Mouse (Mus musculus) thymus, postnatal 10 days (tissue): ENCODE measurements around the gene Lypd6b.

Source experiments
- DNase-seq, 2 experiments: peaks; one replicate each; pipeline ENCODE4 v3.0.0; 2021; ENCODE audit warnings: low spot score in 2 of 2

Lypd6b gene

DNA sequence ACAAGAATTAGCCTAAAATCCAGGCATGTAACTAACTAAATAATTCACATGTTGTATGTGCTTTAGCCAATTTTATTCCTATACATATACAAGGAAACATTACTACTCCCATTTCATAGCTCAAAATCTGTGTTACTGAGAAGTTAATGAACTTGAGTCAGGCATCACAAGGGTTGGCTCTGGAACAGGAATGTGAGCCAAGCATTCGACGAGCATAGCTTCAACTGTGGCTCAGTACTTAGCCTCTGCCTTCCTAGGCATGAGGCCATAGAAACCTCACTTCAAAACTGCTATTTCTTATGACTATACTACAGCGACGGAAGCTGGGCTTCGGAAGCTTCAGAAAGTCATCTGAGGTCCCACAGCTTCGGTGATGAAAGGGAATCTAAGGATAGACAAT is 152.9 kb downstream of the Lypd6b start:
- no peak for DNase-seq

DNA sequence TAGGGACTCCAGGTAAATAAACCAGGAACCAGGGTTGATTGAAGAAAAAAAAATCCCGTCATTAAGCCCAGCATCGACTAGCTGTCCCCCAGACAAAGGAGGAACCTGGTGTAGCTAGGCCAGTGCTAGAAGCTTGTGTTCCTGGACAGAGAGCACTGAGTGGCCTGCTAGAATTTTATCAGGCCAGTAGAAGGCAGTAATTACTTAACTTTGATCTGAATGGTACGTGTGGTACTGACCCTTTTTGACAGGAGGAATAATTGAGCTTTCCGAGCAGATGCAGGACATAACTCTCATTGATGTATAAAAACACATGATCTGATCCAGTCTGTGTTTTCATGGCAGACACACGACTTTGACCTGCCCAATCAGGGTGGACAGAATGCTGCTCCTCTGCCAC is 154.6 kb downstream of the Lypd6b start:
- no peak for DNase-seq

DNA sequence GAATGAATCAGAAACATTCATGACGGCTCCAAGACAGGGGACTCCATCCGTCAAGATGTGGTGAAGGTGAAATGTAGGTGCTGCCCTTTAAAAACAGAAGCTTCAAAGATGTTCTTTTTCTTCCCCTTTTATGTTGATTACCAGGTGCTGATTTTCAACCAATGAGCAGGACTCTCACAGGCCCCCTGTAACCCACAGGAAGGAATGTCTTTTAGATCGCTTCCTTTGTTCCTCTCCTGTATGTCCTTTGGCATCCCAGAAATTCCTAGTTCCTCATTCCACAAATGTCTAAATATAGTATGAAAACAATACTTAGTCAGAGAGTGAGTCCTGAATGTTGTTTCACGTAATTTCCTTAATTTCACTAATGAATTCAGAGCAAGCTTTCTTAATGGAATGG is 164.2 kb downstream of the Lypd6b start:
- DNase-seq = no peak

DNA sequence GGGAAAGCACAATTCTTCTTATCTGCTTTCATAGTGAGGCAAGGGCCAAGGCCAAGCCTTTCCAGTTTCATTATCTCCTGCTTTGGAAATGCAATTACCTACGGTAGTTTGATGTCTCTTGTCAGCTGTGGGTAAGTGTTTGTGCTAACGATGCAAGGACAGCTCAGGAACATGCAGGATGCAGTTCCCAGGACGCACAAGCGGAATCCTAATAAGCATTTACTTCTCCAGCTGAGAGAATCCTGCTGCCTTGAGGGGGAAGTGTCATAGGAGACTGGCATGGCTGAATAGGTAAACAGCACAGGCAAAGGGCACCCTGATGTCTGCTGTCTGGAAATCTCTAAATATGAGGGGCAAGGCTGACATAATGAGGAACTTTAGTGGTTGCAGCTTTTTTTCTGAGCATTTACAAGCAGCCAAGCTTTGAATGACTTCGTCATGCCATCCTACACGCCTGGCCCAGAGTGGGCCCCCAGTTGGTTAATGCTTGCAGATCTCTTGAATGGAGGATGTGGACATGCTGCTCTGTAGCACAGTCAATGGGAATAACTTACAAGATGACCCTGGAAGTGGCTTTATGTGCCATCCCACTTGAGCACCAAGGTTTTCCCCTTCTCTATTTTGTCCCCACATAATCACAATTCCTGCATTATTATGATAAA is 165.3 kb downstream of the Lypd6b start:
- DNase-seq = no peak

DNA sequence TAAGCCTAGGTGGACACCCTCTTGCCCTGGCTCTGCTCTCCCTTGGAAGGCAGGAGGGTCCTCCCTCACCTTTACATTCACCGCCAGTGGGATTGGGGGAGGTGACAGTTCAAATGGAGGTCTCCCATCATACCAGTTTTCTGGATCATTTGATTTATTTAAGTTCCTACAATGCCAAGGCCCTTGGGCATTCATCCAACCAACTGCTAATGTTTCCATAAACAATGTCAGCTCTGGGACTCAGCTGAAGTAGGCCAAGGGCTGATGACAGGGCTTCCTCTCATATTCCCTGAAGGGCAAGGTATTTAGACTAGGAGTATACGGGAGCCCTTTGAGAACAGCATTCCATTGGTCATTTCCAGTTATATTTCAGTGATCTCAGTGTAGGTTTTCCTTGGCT is 170.0 kb downstream of the Lypd6b start:
- DNase-seq = no peak

GRCm38 (mm10) chr2:49961991-49962390 is 174.5 kb downstream of the Lypd6b start:
- DNase-seq = no peak

GRCm38 (mm10) chr2:49964899-49965298 is 177.4 kb downstream of the Lypd6b start:
- DNase-seq = no peak

DNA sequence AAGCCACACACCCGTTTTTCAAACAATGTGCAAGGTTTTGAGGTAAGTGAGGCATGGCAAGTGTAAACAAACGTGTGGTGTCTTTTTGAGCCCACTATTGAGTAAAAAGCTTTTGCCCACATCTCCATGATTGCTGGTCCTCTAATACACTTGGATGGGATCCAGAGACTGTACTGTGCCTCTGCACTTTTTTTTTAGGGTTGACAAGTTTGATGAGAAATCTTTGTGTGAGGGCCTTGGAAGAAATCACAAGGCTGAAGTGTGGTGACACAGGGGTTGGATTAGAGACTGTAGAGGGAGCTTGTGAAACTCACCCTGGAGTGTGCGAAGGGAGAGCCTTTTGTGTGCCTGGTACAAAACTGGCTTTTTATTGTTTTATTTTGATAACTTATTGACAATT is 180.3 kb downstream of the Lypd6b start:
- DNase-seq = no peak

DNA sequence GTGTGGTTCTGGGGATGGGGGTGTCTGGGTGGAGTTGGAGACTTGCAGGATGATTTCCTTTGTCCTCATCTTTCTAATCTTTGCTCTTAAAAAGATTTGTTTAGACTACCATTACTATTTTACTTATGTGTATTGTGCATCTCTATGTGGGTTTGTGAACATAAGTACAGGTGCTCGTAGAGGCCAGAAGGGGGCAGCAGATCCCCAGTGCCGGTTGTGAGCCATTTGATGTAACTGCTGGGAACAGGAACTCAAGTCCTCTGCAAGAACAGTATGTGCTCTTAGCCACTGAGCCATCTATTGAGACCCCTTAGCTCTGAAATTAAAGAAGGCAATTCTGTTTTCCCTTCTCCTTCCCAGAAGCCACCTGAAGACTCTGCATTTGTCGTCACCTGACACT is 183.5 kb downstream of the Lypd6b start:
- DNase-seq = no peak

- no peak for DNase-seq
These were observed 191.1 kb downstream of the Lypd6b start for GRCm38 (mm10) chr2:49978606-49979005.

DNA sequence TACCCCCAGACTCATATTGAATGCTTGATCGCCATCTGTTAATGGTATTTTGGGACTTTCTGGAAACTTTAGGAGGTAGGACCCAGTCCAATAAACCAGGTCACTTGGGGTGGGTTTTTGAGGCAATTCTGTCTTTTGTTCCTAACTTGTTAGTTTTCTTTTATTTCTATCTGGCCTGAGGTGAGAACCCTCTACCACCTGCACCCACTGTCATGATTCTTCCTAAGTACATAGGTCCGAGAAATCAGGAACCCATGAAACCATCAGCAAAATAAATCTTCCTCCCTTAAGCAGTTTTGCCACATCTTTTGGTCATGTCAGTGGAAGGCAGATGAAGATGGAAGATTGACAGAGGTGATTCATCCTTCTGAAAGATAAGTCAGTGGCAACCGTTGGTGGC is 192.5 kb downstream of the Lypd6b start:
- no peak for DNase-seq

GRCm38 (mm10) chr2:49983021-49983420 is 195.5 kb downstream of the Lypd6b start:
- no peak for DNase-seq

- DNase-seq = no peak
These were observed 197.3 kb downstream of the Lypd6b start for GRCm38 (mm10) chr2:49984780-49985179.

GRCm38 (mm10) chr2:49995841-49996240 is 208.4 kb downstream of the Lypd6b start:
- DNase-seq = no peak

DNA sequence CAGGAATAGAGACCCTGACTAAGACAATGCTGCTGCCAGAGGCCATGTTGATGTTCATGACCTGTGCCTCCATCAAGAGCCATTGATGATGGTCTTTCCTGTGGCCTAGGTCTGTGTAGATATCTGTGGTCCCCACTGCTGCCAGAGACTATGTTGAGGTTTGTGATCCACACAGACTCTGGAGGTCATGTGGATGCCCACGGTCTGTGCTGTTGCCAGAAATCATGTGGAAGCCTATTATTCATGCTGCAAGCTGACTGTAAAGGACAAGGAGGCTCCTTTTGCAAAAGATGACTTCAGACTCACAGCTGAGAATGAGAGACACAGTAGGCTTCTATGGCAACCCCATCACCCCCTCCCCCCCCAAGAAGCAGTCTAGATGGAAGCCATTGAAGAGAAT is 209.7 kb downstream of the Lypd6b start:
- DNase-seq = no peak
